Mouse (Mus musculus): ENCODE results near the gene Il6. TPM values are rescaled to one million over a fixed set of nuclear protein-coding genes. Genes with fewer than 3 reads are reported as not detected.
"Not testable (repeated sequence)": the region's sequence is repeated elsewhere in the genome, so short reads cannot be mapped to it uniquely, and the experiment has no call there.

The Il6 gene
- polyA plus RNA-seq, 1 experiment, result not detected

DNA sequence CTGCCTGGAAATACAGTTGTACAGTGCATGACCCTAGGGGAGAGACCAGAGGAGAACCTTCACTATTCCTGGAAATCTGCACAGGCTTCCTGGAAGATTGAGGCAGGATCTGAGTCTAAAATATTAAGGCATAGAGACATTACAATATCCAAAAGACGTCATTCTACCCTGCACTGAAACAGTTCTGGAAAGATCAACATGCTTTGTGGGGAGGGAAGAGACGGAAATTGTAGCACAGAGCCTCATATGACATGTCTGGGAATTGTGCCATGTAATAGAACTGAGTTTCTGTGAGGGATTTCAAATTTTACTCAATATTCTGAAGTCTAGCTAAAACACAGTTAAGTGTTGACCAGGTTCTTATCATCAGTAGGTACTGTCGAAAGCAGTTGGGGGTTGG, 12.0 kb upstream of the Il6 start:
- H3K27ac ChIP-seq (ENCODE audit: insufficient read depth, low read depth, low read length), result no peak overlapping the region
- no peaks in the 10 kb centered on the region for H3K4me1 ChIP-seq (ENCODE audit: control insufficient read depth, insufficient read depth, low read length)
- no peak overlapping the region for H3K4me3 ChIP-seq (ENCODE audit: insufficient read depth, low read depth, low read length)
- 61% methylated on average over 3 of the region's 3 CpGs for WGBS
- no peak for TF ChIP-seq POLR2A (IDR thresholded peaks at IDR 0.05; ENCODE audit: insufficient read depth, low read depth, low read length)
- no peak for TF ChIP-seq CTCF (IDR thresholded peaks at IDR 0.05; ENCODE audit: insufficient read depth, low read depth, low read length)

DNA sequence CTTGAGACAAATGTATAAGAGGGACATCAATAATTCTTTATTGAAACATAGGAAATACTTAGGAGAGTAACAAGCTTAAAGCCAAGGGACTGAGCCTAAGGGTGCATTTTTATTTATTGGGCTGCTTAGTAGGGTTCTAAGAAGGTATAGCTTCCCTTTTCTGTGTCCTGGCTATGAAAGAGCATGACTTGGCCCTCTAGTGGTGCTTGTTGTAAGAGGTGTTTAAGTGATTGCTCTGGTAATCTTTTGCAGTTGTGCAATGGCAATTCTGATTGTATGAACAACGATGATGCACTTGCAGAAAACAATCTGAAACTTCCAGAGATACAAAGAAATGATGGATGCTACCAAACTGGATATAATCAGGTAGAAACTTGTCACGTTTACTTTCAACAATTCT, 1.7 kb downstream of the Il6 start:
- Histone ChIP-seq H3K4me1 (ENCODE audit: control insufficient read depth, insufficient read depth, low read length) (peaks cover 4% of the 10 kb centered on the region), H3K4me3 (ENCODE audit: insufficient read depth, low read depth, low read length) (no peak overlapping the region), H3K27ac (ENCODE audit: insufficient read depth, low read depth, low read length) (no peak overlapping the region)
- 65% methylated on average over 2 of the region's 2 CpGs for WGBS
- TF ChIP-seq CTCF (IDR thresholded peaks at IDR 0.05; ENCODE audit: insufficient read depth, low read depth, low read length) (no peak), POLR2A (IDR thresholded peaks at IDR 0.05; ENCODE audit: insufficient read depth, low read depth, low read length) (no peak)

DNA sequence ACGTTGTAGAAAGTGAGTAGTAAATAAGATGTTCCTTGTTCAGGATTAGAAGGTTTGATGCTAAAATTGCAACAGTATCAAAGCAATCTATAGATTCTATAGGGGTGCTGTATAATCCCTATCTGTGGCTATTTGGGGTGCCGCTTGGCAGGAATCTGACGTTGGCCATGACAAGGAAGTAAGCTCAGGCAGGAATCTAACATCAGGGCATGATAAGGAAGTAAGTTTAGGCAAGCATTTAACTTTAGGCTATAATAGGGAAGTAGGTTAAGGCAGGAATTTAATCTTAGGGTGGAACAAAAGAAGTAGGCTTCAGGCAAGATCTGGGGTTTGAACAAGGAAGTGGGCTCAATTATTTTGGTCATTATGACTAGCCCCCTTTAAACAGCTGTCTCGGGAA, 22.9 kb downstream of the Il6 start:
- not testable (repeated sequence) for H3K4me3 ChIP-seq (ENCODE audit: insufficient read depth, low read depth, low read length); H3K4me1 ChIP-seq (ENCODE audit: control insufficient read depth, insufficient read depth, low read length); H3K27ac ChIP-seq (ENCODE audit: insufficient read depth, low read depth, low read length)
- 81% methylated on average over 4 of the region's 4 CpGs for WGBS

DNA sequence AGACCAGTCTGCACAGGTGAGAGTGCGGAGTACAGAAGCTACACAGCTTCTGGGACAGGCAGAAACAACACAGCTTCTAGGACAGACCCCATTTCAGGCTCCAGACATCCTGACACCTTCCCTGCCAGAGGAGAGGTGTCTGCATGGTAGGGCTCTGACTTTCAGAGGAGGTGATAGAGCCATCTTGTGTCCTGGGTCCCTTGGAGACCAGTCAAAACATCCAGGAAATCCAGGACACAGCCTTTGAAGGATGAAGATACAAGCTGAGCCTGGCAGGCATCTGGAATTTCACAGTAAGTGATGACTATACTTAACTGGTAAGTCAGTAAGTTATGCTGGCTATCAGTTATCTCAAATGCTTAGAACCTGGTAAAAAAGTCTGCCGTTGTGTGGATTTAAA, 24.2 kb downstream of the Il6 start:
- not testable (repeated sequence) for H3K4me3 ChIP-seq (ENCODE audit: insufficient read depth, low read depth, low read length); H3K4me1 ChIP-seq (ENCODE audit: control insufficient read depth, insufficient read depth, low read length); H3K27ac ChIP-seq (ENCODE audit: insufficient read depth, low read depth, low read length)
- 96% methylated on average over 2 of the region's 2 CpGs for WGBS

DNA sequence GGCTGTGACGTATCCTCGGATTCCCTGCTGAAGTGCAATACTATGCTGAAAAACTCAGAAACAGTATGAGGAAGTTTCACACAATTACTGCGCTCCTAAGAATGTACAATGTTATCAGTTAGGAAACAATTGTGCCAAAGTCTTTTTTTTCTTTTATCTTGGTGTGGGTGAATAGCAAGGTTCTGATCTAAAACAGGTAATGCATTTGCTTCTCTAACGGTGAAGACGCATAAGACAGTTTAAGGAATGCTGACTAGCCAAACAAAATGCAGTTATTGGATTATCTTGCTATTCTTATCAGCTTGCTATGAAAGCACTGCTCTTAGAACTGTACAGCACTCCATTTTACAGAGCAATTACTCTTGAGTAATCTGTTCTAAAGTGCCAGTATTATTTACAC, 26.4 kb downstream of the Il6 start:
- not testable (repeated sequence) for H3K27ac ChIP-seq (ENCODE audit: insufficient read depth, low read depth, low read length); H3K4me3 ChIP-seq (ENCODE audit: insufficient read depth, low read depth, low read length); H3K4me1 ChIP-seq (ENCODE audit: control insufficient read depth, insufficient read depth, low read length)
- WGBS, result 91% methylated on average over 5 of the region's 5 CpGs

DNA sequence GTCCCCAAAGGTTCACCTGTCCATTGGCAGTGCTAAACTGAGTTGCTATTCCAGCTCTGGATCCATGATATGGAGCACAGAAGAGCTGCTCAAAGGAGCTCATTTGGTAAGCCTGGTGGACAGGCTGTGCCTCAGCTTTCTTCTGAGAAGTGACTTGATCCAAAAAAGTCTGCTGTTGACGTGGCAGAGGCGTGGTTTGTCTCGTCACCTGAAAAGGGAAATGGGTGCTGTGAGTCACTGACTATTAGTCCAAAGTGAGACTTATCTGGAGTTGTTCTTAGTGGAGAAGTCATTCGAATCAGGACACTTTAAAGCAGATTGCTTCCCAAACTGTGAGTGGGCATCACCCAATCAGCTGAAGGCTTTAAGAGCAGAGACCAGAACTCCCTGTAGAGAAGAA, 26.9 kb downstream of the Il6 start:
- WGBS, result 75% methylated on average over 4 of the region's 4 CpGs
- not testable (repeated sequence) for H3K27ac ChIP-seq (ENCODE audit: insufficient read depth, low read depth, low read length); H3K4me1 ChIP-seq (ENCODE audit: control insufficient read depth, insufficient read depth, low read length); H3K4me3 ChIP-seq (ENCODE audit: insufficient read depth, low read depth, low read length)

- Histone ChIP-seq H3K27ac (ENCODE audit: insufficient read depth, low read depth, low read length) (no peak overlapping the region), H3K4me3 (ENCODE audit: insufficient read depth, low read depth, low read length) (no peak overlapping the region), H3K4me1 (ENCODE audit: control insufficient read depth, insufficient read depth, low read length) (no peaks in the 10 kb centered on the region)
- no peak for TF ChIP-seq POLR2A (IDR thresholded peaks at IDR 0.05; ENCODE audit: insufficient read depth, low read depth, low read length)
- TF ChIP-seq CTCF (IDR thresholded peaks at IDR 0.05; ENCODE audit: insufficient read depth, low read depth, low read length), result no peak
- WGBS, result 54% methylated on average over 6 of the region's 6 CpGs
Measured at GRCm38 (mm10) chr5:30058216-30058731, 45.4 kb downstream of the Il6 start.

GRCm38 (mm10) chr5:30059607-30060006, 46.7 kb downstream of the Il6 start:
- H3K27ac ChIP-seq (ENCODE audit: insufficient read depth, low read depth, low read length); H3K4me1 ChIP-seq (ENCODE audit: control insufficient read depth, insufficient read depth, low read length); H3K4me3 ChIP-seq (ENCODE audit: insufficient read depth, low read depth, low read length): not testable (repeated sequence)
- 63% methylated on average over 5 of the region's 5 CpGs for WGBS

DNA sequence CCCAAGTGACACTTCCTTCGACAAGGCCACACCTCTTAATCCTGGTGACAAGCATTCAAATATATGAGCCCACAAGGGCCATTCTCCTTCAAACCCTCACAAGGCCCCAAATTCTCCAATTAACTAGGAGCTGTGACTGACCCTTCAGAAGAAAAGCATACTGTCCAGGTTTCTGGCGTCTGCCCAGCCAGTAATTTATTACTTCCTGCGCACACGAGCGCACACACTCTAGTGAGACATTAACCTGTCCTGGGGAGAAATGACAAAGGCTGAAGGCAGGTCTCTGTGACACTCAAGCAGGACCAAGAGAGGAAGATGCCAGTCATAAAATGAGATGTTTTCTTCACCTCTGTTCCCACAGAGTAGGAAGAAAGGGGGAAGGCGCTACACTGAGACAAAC, 54.8 kb downstream of the Il6 start:
- TF ChIP-seq CTCF (IDR thresholded peaks at IDR 0.05; ENCODE audit: insufficient read depth, low read depth, low read length) (no peak), POLR2A (IDR thresholded peaks at IDR 0.05; ENCODE audit: insufficient read depth, low read depth, low read length) (no peak)
- Histone ChIP-seq H3K4me1 (ENCODE audit: control insufficient read depth, insufficient read depth, low read length) (peaks cover 2% of the 10 kb centered on the region; the same call in 1 of the 2 replicates), H3K27ac (ENCODE audit: insufficient read depth, low read depth, low read length) (no peak overlapping the region), H3K4me3 (ENCODE audit: insufficient read depth, low read depth, low read length) (no peak overlapping the region)
- WGBS, result 72% methylated on average over 6 of the region's 6 CpGs

Other genes starting within 250 kb of the Il6 start
- not detected in 2 replicates for gene Tyms, start 60.5 kb downstream of the Il6 start, polyA plus RNA-seq (2012; ENCODE audit: insufficient read depth, insufficient read length, low replicate concordance, missing spikeins)
- gene Garem2, start 92.0 kb downstream of the Il6 start, polyA plus RNA-seq (2012; ENCODE audit: insufficient read depth, insufficient read length, low replicate concordance, missing spikeins), result not detected in 2 replicates
- not detected in 2 replicates for gene 3110082J24Rik, start 93.0 kb downstream of the Il6 start, polyA plus RNA-seq (2012; ENCODE audit: insufficient read depth, insufficient read length, low replicate concordance, missing spikeins)
- 248 TPM in 1 of 2 replicates, not detected in the other for gene Hadha, start 142.0 kb downstream of the Il6 start, polyA plus RNA-seq (2012; ENCODE audit: insufficient read depth, insufficient read length, low replicate concordance, missing spikeins)
- gene Hadhb, start 142.1 kb downstream of the Il6 start, polyA plus RNA-seq (2012; ENCODE audit: insufficient read depth, insufficient read length, low replicate concordance, missing spikeins), result not detected in 2 replicates
- gene Adgrf3, start 192.6 kb downstream of the Il6 start, polyA plus RNA-seq (2012; ENCODE audit: insufficient read depth, insufficient read length, low replicate concordance, missing spikeins), result not detected in 2 replicates
- not detected in 2 replicates for gene Selenoi, start 219.5 kb downstream of the Il6 start, polyA plus RNA-seq (2012; ENCODE audit: insufficient read depth, insufficient read length, low replicate concordance, missing spikeins)

Measured in olfactory bulb, adult 2 months (tissue).